Mouse (Mus musculus): ENCODE measurements at regions not wholly inside any gene's neighbourhood (a gene's known extent, or its start where the extent isn't known, plus 50 kb on each side); places are given as distances from the start of the nearest gene placed in this dataset.

DNA sequence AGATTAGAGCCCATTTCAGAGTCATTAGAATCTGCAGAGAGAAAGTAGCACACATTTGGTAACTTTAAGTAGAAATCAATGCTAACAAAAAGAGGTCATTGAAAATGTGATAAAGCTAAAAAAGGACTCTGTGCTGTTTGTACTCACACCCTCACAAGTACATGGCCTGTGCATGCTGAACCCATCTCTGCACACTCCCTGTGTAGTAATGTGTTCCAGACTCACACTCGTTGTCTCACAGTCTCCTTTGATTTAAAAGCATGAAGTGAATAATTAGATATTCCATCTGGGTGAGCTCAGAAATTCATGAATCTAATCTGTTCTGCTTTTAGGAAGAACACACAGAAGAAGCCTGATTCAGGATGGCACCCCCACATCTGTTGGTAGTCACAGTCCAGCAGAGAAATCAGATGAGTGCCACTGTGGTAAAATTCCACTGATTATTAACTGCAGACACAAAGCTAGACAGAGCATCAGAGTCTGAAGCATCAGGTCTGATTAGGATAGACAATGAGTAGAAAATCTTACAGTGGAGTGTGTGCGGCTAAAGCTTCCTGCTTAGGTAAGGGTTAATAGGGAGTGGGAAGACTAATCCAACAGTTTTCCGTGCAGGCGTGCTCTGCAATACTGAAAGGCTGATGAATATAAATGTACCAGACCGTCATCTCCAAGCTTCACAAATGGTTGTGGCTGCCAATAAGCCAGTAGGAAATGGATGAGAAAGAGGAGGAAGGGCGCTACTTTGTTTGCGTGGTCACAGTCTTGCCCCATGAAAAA lies 91.7 kb upstream of the Nrsn1 start:
- no peak for TF ChIP-seq CTCF (IDR thresholded peaks at IDR 0.05; ENCODE audit: low read depth)
- Histone ChIP-seq H3K4me2 (ENCODE audit: low read depth, low read length) (0 out of 2 replicates have a peak overlapping the region, but pooled peaks have one; percentile 6), H3K27me3 (ENCODE audit: insufficient read depth, low read length) (no peaks in the 10 kb centered on the region), H3K4me1 (ENCODE audit: insufficient read depth, low read length) (no peaks in the 10 kb centered on the region), H3K9me3 (ENCODE audit: low read length) (no peaks in the 10 kb centered on the region), H3K4me3 (ENCODE audit: low read length) (no peak overlapping the region), H3K36me3 (ENCODE audit: insufficient read depth, low read length) (no peaks in the 10 kb centered on the region), H3K9ac (replicated peaks; ENCODE audit: low read length) (no peak overlapping the region), H3K27ac (peak overlapping the region; percentile 29; the same call in 1 of the 2 replicates)
- WGBS: 22% methylated on average over 7 of the region's 7 CpGs
- ATAC-seq (peak; percentile 88), DNase-seq (ENCODE audit: low spot score) (peak; percentile 67)

DNA sequence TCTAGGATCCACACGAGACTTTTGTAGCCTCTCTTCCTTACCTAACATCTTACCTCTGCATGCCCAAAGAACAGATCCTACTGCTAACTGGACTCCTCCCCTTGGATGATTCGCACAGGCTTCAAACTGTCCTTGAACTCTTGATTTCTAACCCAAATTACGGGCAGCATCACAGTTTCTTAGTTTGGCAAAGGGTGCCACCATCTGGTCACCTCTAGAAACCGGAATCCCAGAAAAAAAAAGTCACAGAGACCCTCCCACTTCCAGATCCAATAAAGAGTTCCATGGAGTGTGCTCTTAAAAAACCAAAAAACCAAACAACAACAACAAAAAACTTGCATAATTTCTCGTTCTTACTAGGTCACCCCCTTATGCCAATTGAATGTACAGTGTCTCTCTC lies 77.3 kb upstream of the Nrsn1 start:
- Histone ChIP-seq H3K4me2 (ENCODE audit: low read depth, low read length) (no peak overlapping the region), H3K4me3 (ENCODE audit: low read length) (no peak overlapping the region), H3K4me1 (ENCODE audit: insufficient read depth, low read length) (no peaks in the 10 kb centered on the region), H3K27me3 (ENCODE audit: insufficient read depth, low read length) (no peaks in the 10 kb centered on the region), H3K9ac (replicated peaks; ENCODE audit: low read length) (no peak overlapping the region), H3K9me3 (ENCODE audit: low read length) (no peaks in the 10 kb centered on the region), H3K27ac (no peak overlapping the region), H3K36me3 (ENCODE audit: insufficient read depth, low read length) (no peaks in the 10 kb centered on the region)
- no peak for ATAC-seq
- no peak for DNase-seq (ENCODE audit: low spot score)
- 50% methylated on average over 5 of the region's 5 CpGs for WGBS
- no peak for TF ChIP-seq CTCF (IDR thresholded peaks at IDR 0.05; ENCODE audit: low read depth)

DNA sequence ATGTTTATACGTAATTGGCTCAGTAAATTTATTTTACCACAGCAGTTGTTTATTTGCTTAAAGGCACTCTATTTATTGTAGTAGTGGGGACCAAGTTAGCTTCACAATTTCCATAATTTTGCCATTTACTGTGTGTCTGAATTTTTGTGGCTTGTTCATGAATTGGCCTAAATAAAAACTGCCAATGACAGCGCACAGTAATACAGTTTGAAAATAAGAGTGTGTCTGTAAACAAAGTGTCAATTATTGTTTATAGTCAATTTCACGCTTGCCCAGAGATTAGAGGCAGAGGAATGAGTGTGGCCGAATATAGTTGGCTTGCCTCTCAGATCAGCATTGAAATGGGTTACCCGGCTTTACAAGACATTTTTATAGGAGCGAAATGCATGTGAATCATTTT lies 73.0 kb upstream of the Nrsn1 start:
- H3K27ac ChIP-seq: no peak overlapping the region
- H3K9ac ChIP-seq (replicated peaks; ENCODE audit: low read length): no peak overlapping the region
- no peaks in the 10 kb centered on the region for H3K4me1 ChIP-seq (ENCODE audit: insufficient read depth, low read length)
- no peaks in the 10 kb centered on the region for H3K36me3 ChIP-seq (ENCODE audit: insufficient read depth, low read length)
- H3K4me2 ChIP-seq (ENCODE audit: low read depth, low read length): no peak overlapping the region
- 64% methylated on average over 6 of the region's 6 CpGs for WGBS
- no peak for ATAC-seq
- no peak for DNase-seq (ENCODE audit: low spot score)
- TF ChIP-seq CTCF (IDR thresholded peaks at IDR 0.05; ENCODE audit: low read depth): no peak
- H3K27me3 ChIP-seq (ENCODE audit: insufficient read depth, low read length): no peaks in the 10 kb centered on the region
- no peaks in the 10 kb centered on the region for H3K9me3 ChIP-seq (ENCODE audit: low read length)
- H3K4me3 ChIP-seq (ENCODE audit: low read length): no peak overlapping the region

DNA sequence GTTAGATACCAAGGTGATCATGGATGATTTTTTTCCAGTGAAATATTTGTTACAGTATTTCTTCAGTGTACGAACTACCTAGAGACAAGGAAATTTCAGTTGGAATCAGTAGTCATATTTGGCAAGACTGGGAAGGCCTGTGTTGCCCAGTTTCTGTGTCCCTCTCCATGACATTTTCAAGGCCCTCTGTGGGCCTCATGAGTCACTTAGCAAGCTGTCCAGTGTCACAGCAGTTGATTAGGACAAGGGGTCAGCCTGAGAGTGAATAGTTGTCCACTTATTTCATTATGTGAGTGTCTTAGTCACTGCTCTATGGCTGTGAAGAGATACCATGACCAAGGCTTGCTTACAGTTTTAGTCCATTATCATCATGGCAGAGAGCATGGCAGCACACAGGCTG lies 71.5 kb upstream of the Nrsn1 start:
- ATAC-seq (no peak), DNase-seq (ENCODE audit: low spot score) (no peak)
- 86% methylated on average over 1 of the region's 1 CpGs for WGBS
- Histone ChIP-seq H3K4me1 (ENCODE audit: insufficient read depth, low read length) (no peaks in the 10 kb centered on the region), H3K4me3 (ENCODE audit: low read length) (no peak overlapping the region), H3K27me3 (ENCODE audit: insufficient read depth, low read length) (no peaks in the 10 kb centered on the region), H3K36me3 (ENCODE audit: insufficient read depth, low read length) (no peaks in the 10 kb centered on the region), H3K27ac (no peak overlapping the region), H3K9me3 (ENCODE audit: low read length) (no peaks in the 10 kb centered on the region), H3K9ac (replicated peaks; ENCODE audit: low read length) (no peak overlapping the region), H3K4me2 (ENCODE audit: low read depth, low read length) (no peak overlapping the region)
- TF ChIP-seq CTCF (IDR thresholded peaks at IDR 0.05; ENCODE audit: low read depth): no peak

DNA sequence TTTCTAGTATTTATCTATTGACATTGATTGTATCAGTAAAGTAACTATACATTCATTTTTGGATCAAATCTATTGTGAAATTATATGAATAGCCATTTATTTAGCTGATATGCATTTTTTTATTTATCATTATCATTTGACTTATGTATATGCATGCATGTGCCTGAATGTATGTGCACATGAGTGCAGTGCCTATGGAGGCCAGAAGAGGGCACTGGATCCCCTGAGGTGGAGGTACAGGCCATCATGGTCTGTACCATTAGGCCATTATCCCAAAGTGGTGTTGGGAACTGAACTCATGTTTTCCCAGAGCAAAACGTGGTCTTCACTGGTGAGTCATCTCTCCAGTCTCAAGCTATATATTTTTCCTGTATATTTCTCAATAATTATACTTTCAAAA lies 63.5 kb upstream of the Nrsn1 start:
- Histone ChIP-seq H3K36me3 (ENCODE audit: insufficient read depth, low read length) (no peaks in the 10 kb centered on the region), H3K4me3 (ENCODE audit: low read length) (no peak overlapping the region), H3K4me1 (ENCODE audit: insufficient read depth, low read length) (no peaks in the 10 kb centered on the region), H3K27me3 (ENCODE audit: insufficient read depth, low read length) (no peaks in the 10 kb centered on the region), H3K4me2 (ENCODE audit: low read depth, low read length) (no peak overlapping the region), H3K9ac (replicated peaks; ENCODE audit: low read length) (no peak overlapping the region), H3K9me3 (ENCODE audit: low read length) (no peaks in the 10 kb centered on the region), H3K27ac (no peak overlapping the region)
- DNase-seq (ENCODE audit: low spot score): no peak
- WGBS: 96% methylated on average over 1 of the region's 1 CpGs
- ATAC-seq: no peak
- peak; percentile 22; the same call in 1 of the 2 replicates for TF ChIP-seq CTCF (IDR thresholded peaks at IDR 0.05; ENCODE audit: low read depth)
